Mouse (Mus musculus) C2C12 (cell line): ENCODE measurements around the gene Arpc4.

ENCODE experiments used
- CTCF ChIP-seq: IDR thresholded peaks from one replicate; pipeline ENCODE4 v1.5.1; 2011; ENCODE audit not compliant: control insufficient read depth, insufficient read depth, insufficient read length
- MAX ChIP-seq: IDR thresholded peaks from one replicate; pipeline ENCODE4 v1.6.1; 2011; ENCODE audit warnings: mild to moderate bottlenecking, control low read depth
- MYOG ChIP-seq: IDR thresholded peaks from one replicate; pipeline ENCODE4 v1.6.1; 2011; ENCODE audit not compliant: control insufficient read depth, insufficient read length; ENCODE audit errors: extremely low read depth
- USF1 ChIP-seq: IDR thresholded peaks from one replicate; pipeline ENCODE4 v1.6.1; 2011; ENCODE audit warnings: low read depth, mild to moderate bottlenecking, control low read depth, moderate library complexity

- TF ChIP-seq CTCF (no peak), MAX (no peak), MYOG (no peak), USF1 (no peak)
Measured at GRCm38 (mm10) chr6:113386025-113386424, 8.1 kb downstream of the Arpc4 start.
